Mouse (Mus musculus) embryonic facial prominence, embryonic 11.5 days (tissue): Measurements from ENCODE around the gene Dync2h1. TPM values are rescaled to one million over a fixed set of nuclear protein-coding genes. Genes with fewer than 3 reads are reported as not detected.
A peak's percentile ranks its signal among the peaks of the same experiment; 100 is the strongest.
"Not testable (repeated sequence)": the region's sequence is repeated elsewhere in the genome, so short reads cannot be mapped to it uniquely, and the experiment has no call there.

Source experiments
- ATAC-seq: fragments of 200-750 bp; cut with Nextera tagmentation; replicated peaks from 2 replicates; pipeline ENCODE4 v1.8.0; 2017; ENCODE audit warnings: low read depth; ENCODE audit not compliant: insufficient number of reproducible peaks, low FRiP score, low TSS enrichment
- DNase-seq: peaks from one replicate; pipeline ENCODE4 v3.0.0-alpha.2; 2015; ENCODE audit warnings: low spot score
- H3K27ac ChIP-seq: fragments of 300-500 bp; sonication (generic); replicated peaks from 2 replicates; pipeline ENCODE4 v1.5.1; 2014; ENCODE audit warnings: mild to moderate bottlenecking, low read depth, low read length, control low read depth
- H3K27me3 ChIP-seq: fragments of 300-500 bp; sonication (generic); 2 replicates; pipeline ENCODE4 v1.6.1; 2014; ENCODE audit warnings: mild to moderate bottlenecking, low read length, moderate library complexity, mixed read lengths; ENCODE audit not compliant: control insufficient read depth, insufficient read depth
- H3K36me3 ChIP-seq: fragments of 300-500 bp; sonication (generic); replicated peaks from 2 replicates; pipeline ENCODE4 v1.6.1; 2014; ENCODE audit warnings: low read depth, mild to moderate bottlenecking, low read length, moderate library complexity, mixed read lengths; ENCODE audit not compliant: control insufficient read depth, insufficient read depth
- H3K4me1 ChIP-seq: fragments of 300-500 bp; sonication (generic); 2 replicates; pipeline ENCODE4 v1.6.1; 2014; ENCODE audit warnings: low read length, mixed read lengths; ENCODE audit not compliant: control insufficient read depth, insufficient read depth
- H3K4me2 ChIP-seq: fragments of 300-500 bp; sonication (generic); 2 replicates; pipeline ENCODE4 v1.6.1; 2014; ENCODE audit warnings: low read depth, mild to moderate bottlenecking, control low read depth, low read length, moderate library complexity
- H3K4me3 ChIP-seq: fragments of 300-500 bp; sonication (generic); 2 replicates; pipeline ENCODE4 v1.5.1; 2014; ENCODE audit warnings: low read depth, low read length, control low read depth
- H3K9ac ChIP-seq: fragments of 300-500 bp; sonication (generic); replicated peaks from 2 replicates; pipeline ENCODE4 v1.6.1; 2014; ENCODE audit warnings: mild to moderate bottlenecking, control low read depth, low read length
- H3K9me3 ChIP-seq: fragments of 300-500 bp; sonication (generic); replicated peaks from 2 replicates; pipeline ENCODE4 v1.6.1; 2016; ENCODE audit warnings: mild to moderate bottlenecking, low read length, inconsistent platforms, mixed read lengths; ENCODE audit not compliant: control insufficient read depth
- WGBS: fragments of 180-500 bp; shearing (Covaris S2); extraction: QIAGEN DNeasy Blood & Tissue Kit; methylation state at CpG from one replicate; pipeline ENCODE4 v1.1.7; 2014; 5-methylcytosine and 5-hydroxymethylcytosine counted together
- polyA plus RNA-seq: library from polyadenylated mRNA; unstranded; fragments of >200 nt; fragmentation: Nextera tagmentation; extraction: Ambion mirVana; gene quantifications from 2 replicates; pipeline ENCODE4 v1.2.1, GENCODE M21; 2014

The Dync2h1 gene
- polyA plus RNA-seq, 1 experiment from 2014 or later: 24.5 TPM

GRCm38 (mm10) chr9:6958311-6958710, 225.9 kb downstream of the Dync2h1 start:
- H3K9ac ChIP-seq: no peak overlapping the region
- H3K4me3 ChIP-seq: no peak overlapping the region
- no peaks in the 10 kb centered on the region for H3K4me1 ChIP-seq
- H3K9me3 ChIP-seq: no peaks in the 10 kb centered on the region
- DNase-seq: no peak
- no peak overlapping the region for H3K27ac ChIP-seq
- H3K4me2 ChIP-seq: no peak overlapping the region
- no peak for ATAC-seq
- H3K27me3 ChIP-seq: no peaks in the 10 kb centered on the region
- no peaks in the 10 kb centered on the region for H3K36me3 ChIP-seq
- whole genome bisulfite sequencing: 84% methylated on average over 2 of the region's 2 CpGs

- WGBS: 27% methylated on average over 1 of the region's 1 CpGs
- DNase-seq (no peak), ATAC-seq (0 out of 2 replicates have a peak, but pooled peaks have one; percentile 58)
- no peak overlapping the region for H3K4me3 ChIP-seq
- no peak overlapping the region for H3K4me2 ChIP-seq
- H3K36me3 ChIP-seq: no peaks in the 10 kb centered on the region
- no peak overlapping the region for H3K9ac ChIP-seq
- H3K27ac ChIP-seq: no peak overlapping the region
- no peaks in the 10 kb centered on the region for H3K9me3 ChIP-seq
- no peaks in the 10 kb centered on the region for H3K27me3 ChIP-seq
- H3K4me1 ChIP-seq: no peaks in the 10 kb centered on the region
These were observed 256.7 kb downstream of the Dync2h1 start for GRCm38 (mm10) chr9:6927399-6928035.

GRCm38 (mm10) chr9:6913471-6913870, 270.8 kb downstream of the Dync2h1 start:
- H3K4me2 ChIP-seq: no peak overlapping the region
- no peak overlapping the region for H3K27ac ChIP-seq
- 91% methylated on average over 1 of the region's 1 CpGs for WGBS
- no peak overlapping the region for H3K4me3 ChIP-seq
- no peaks in the 10 kb centered on the region for H3K36me3 ChIP-seq
- H3K4me1 ChIP-seq: no peaks in the 10 kb centered on the region
- no peak for ATAC-seq
- no peak for DNase-seq
- no peaks in the 10 kb centered on the region for H3K27me3 ChIP-seq
- no peak overlapping the region for H3K9ac ChIP-seq
- H3K9me3 ChIP-seq: no peaks in the 10 kb centered on the region

- H3K36me3 ChIP-seq, DNase-seq, H3K4me3 ChIP-seq, H3K27me3 ChIP-seq, H3K4me2 ChIP-seq, H3K27ac ChIP-seq, ATAC-seq, H3K4me1 ChIP-seq, H3K9me3 ChIP-seq, H3K9ac ChIP-seq: not testable (repeated sequence)
- 46% methylated on average over 4 of the region's 4 CpGs for WGBS
These were observed 273.7 kb downstream of the Dync2h1 start for GRCm38 (mm10) chr9:6910537-6910936.

GRCm38 (mm10) chr9:6901620-6902019, 282.6 kb downstream of the Dync2h1 start:
- Histone ChIP-seq H3K9ac (no peak overlapping the region), H3K27ac (no peak overlapping the region), H3K9me3 (no peaks in the 10 kb centered on the region), H3K4me2 (no peak overlapping the region), H3K4me1 (no peaks in the 10 kb centered on the region), H3K36me3 (no peaks in the 10 kb centered on the region), H3K27me3 (no peaks in the 10 kb centered on the region), H3K4me3 (no peak overlapping the region)
- ATAC-seq (no peak), DNase-seq (no peak)
- 87% methylated on average over 1 of the region's 1 CpGs for WGBS

GRCm38 (mm10) chr9:6891331-6891730, 292.9 kb downstream of the Dync2h1 start:
- DNase-seq: no peak
- Histone ChIP-seq H3K27me3 (no peaks in the 10 kb centered on the region), H3K4me3 (no peak overlapping the region), H3K4me1 (no peaks in the 10 kb centered on the region), H3K36me3 (no peaks in the 10 kb centered on the region), H3K9ac (no peak overlapping the region), H3K4me2 (no peak overlapping the region), H3K9me3 (no peaks in the 10 kb centered on the region), H3K27ac (no peak overlapping the region)
- ATAC-seq: no peak

- Histone ChIP-seq H3K36me3 (no peaks in the 10 kb centered on the region), H3K4me1 (no peaks in the 10 kb centered on the region), H3K9me3 (no peaks in the 10 kb centered on the region), H3K4me2 (no peak overlapping the region), H3K9ac (no peak overlapping the region), H3K27ac (no peak overlapping the region), H3K4me3 (no peak overlapping the region), H3K27me3 (no peaks in the 10 kb centered on the region)
- no peak for ATAC-seq
- no peak for DNase-seq
- 94% methylated on average over 1 of the region's 1 CpGs for WGBS
These were observed 302.9 kb downstream of the Dync2h1 start for GRCm38 (mm10) chr9:6881187-6881984.
